Mouse (Mus musculus): ENCODE data around the gene Tgfb1. TPM values are rescaled to one million over a fixed set of nuclear protein-coding genes. Genes with fewer than 3 reads are reported as not detected.
A peak's percentile ranks its signal among the peaks of the same experiment; 100 is the strongest.

Gene Tgfb1
- polyA plus RNA-seq, 1 experiment: 152 TPM

DNA sequence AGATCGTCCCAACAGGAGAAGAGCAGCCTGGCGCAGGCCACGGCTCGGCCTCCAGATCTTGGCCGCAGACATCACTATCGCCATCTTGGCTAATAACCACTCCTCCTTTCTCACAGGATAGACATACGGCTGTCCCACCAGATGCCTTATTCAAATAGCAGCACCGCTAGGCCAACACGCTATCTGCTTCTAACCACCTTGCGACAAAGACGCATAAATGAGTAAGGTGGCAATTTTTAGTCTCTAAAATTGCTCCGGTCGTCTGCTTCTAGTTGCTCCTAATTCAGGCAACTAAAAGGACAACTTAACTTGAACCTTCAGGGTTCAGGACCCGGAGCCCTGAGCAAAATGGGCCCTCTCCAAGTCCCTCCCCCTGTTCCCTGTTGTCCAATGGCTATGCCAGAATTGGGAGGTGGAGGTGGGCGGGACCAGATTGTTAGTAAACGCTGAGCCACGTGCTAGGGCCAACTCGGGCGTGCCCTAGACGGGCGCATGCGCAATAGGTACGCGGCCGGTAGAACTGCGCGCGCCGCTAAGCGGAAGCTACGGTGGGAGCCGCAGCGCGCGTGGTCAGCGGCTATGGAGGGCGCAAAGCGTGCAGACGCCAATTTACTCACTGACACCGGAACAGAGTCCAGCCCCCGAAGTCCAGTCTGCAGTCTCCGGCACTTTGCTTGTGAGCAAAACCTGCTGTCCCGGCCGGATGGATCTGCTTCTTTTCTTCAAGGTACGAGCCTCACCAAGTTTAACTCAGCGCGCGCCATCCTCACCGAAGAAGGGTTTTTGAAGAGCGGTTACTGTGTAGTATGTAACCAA, 27.9 kb upstream of the Tgfb1 start, which contains the start of the genes Bckdha and Exosc5:
Gene Bckdha, minus strand, starts transcription at position 325 of the 816 bp plus-strand sequence.
Gene Exosc5, plus strand, starts transcription at position 508 of the 816 bp plus-strand sequence.
- peaks cover 4% of the 10 kb centered on the region; the same call in 1 of the 2 replicates for H3K4me1 ChIP-seq (ENCODE audit: control insufficient read depth, insufficient read depth, insufficient read length)
- peak within 1 kb of the TSS; percentile 79 for H3K27ac ChIP-seq (ENCODE audit: insufficient read depth, low read length)
- peak; percentile 99 to 100 for DNase-seq (ENCODE audit: low read depth in 1 of 2, low spot score in 2 of 2)
- H3K36me3 ChIP-seq (ENCODE audit: control insufficient read depth, insufficient read depth, low read length): peaks cover 6% of the 10 kb centered on the region
- peak; percentile 48; the same call in 1 of the 2 replicates for TF ChIP-seq POLR2A (IDR thresholded peaks at IDR 0.05; ENCODE audit: low read depth, low read length)
- no peak for TF ChIP-seq CTCF (IDR thresholded peaks at IDR 0.05; ENCODE audit: extremely low read depth, insufficient read depth, insufficient read length, insufficient replicate concordance)
- H3K27me3 ChIP-seq (ENCODE audit: control insufficient read depth, insufficient read depth, low read length): no peaks in the 10 kb centered on the region
- H3K4me3 ChIP-seq (ENCODE audit: extremely low read depth, insufficient read depth, insufficient read length): peak within 1 kb of the TSS; percentile 92
- under 1% methylated on average over 50 of the region's 50 CpGs for WGBS

DNA sequence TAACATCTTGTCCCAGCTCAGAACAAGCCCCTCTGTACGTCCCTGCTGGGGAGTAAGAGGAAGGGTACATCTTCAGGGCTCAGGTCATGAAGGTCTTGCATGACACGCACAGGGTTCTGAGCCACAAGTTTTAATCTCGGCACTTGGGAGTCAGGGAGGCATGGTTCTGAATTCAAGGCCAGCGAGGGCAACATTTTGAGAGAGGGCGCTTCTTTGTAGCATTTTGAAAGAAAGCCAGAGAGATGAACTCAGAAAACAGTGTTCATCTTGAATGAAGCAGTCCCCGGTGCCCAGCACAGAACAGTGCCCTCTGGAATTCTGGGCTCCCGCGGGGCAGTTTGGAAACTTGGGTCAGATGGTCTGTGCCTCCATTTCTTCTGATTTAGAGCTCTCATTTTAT, 20.4 kb upstream of the Tgfb1 start:
- 93% methylated on average over 8 of the region's 8 CpGs for WGBS
- no peak for DNase-seq (ENCODE audit: low read depth in 1 of 2, low spot score in 2 of 2)
- no peak for TF ChIP-seq POLR2A (IDR thresholded peaks at IDR 0.05; ENCODE audit: low read depth, low read length)
- no peak for TF ChIP-seq CTCF (IDR thresholded peaks at IDR 0.05; ENCODE audit: extremely low read depth, insufficient read depth, insufficient read length, insufficient replicate concordance)
- Histone ChIP-seq H3K4me1 (ENCODE audit: control insufficient read depth, insufficient read depth, insufficient read length) (no peaks in the 10 kb centered on the region), H3K36me3 (ENCODE audit: control insufficient read depth, insufficient read depth, low read length) (peaks cover 45% of the 10 kb centered on the region), H3K4me3 (ENCODE audit: extremely low read depth, insufficient read depth, insufficient read length) (no peak overlapping the region), H3K27me3 (ENCODE audit: control insufficient read depth, insufficient read depth, low read length) (no peaks in the 10 kb centered on the region), H3K27ac (ENCODE audit: insufficient read depth, low read length) (no peak overlapping the region)

DNA sequence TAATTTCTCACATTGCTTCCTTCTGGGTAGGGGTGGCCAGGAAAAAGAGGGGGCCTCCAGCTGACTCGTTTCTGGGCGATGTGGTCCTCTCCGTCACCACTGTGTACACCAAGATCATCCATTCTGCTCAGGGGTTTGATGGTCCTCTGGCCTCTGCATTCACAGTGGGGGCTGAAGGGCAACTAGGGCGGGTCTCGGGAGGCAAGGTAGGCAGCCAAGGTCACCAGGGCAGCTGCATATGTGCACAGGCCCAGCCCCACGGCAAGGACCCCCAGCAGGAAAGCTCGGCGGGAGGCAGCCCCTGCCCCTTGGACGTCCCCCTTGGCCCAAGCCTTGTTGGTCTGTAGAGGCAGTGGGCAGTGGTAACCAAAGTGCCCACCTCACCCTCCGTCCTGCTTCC, 17.6 kb upstream of the Tgfb1 start:
- H3K4me3 ChIP-seq (ENCODE audit: extremely low read depth, insufficient read depth, insufficient read length): no peak overlapping the region
- WGBS: 92% methylated on average over 10 of the region's 10 CpGs
- no peak for DNase-seq (ENCODE audit: low read depth in 1 of 2, low spot score in 2 of 2)
- peaks cover 38% of the 10 kb centered on the region for H3K36me3 ChIP-seq (ENCODE audit: control insufficient read depth, insufficient read depth, low read length)
- H3K27me3 ChIP-seq (ENCODE audit: control insufficient read depth, insufficient read depth, low read length): no peaks in the 10 kb centered on the region
- TF ChIP-seq CTCF (IDR thresholded peaks at IDR 0.05; ENCODE audit: extremely low read depth, insufficient read depth, insufficient read length, insufficient replicate concordance) (no peak), POLR2A (IDR thresholded peaks at IDR 0.05; ENCODE audit: low read depth, low read length) (no peak)
- no peaks in the 10 kb centered on the region for H3K4me1 ChIP-seq (ENCODE audit: control insufficient read depth, insufficient read depth, insufficient read length)
- H3K27ac ChIP-seq (ENCODE audit: insufficient read depth, low read length): no peak overlapping the region

DNA sequence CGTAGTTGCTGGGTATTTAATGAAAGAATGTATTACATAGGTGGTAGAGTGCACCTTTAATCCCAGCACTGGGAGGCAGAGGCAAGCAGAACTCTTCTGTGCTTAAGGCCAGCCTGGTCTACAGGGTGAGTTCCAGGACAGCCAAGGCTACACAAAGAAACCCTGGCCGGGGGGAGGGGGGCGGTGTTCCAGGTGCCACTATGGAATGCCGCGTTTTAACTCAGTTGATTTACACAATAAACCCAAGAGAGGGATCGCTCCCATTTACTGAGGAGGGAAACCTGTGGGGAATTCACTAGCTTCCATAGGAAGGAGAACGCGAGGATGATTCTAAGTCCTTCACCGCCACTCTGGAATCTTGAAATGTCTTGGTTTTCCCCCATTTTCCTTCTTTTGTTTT, 17.2 kb upstream of the Tgfb1 start:
- no peak for TF ChIP-seq POLR2A (IDR thresholded peaks at IDR 0.05; ENCODE audit: low read depth, low read length)
- no peak for TF ChIP-seq CTCF (IDR thresholded peaks at IDR 0.05; ENCODE audit: extremely low read depth, insufficient read depth, insufficient read length, insufficient replicate concordance)

DNA sequence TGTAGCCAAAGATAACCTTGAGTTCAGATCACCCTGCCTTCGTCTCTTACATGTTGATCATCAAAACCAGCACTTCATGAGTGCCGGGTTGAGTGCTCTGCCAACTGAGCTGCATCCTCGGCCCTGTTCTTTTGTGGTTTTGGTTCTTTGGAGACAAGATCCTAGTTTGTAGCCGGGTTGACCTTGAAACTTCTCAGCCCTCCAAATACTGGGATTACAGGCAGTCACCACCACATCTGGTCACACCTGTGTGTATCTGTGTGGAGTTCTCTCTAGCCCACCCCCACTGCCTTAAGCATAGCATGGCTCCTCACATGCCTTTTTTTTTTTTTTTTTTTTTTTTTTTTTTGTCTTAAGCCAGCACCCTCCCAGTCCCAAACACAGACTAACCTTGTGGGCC, 16.7 kb upstream of the Tgfb1 start:
- Histone ChIP-seq H3K4me1 (ENCODE audit: control insufficient read depth, insufficient read depth, insufficient read length) (0 out of 2 replicates have a peak, but pooled peaks cover 7% of the 10 kb centered on the region), H3K4me3 (ENCODE audit: extremely low read depth, insufficient read depth, insufficient read length) (no peak overlapping the region), H3K27ac (ENCODE audit: insufficient read depth, low read length) (no peak overlapping the region), H3K27me3 (ENCODE audit: control insufficient read depth, insufficient read depth, low read length) (peaks cover 2% of the 10 kb centered on the region; the same call in 1 of the 2 replicates), H3K36me3 (ENCODE audit: control insufficient read depth, insufficient read depth, low read length) (peaks cover 30% of the 10 kb centered on the region)
- WGBS: 87% methylated on average over 4 of the region's 4 CpGs
- TF ChIP-seq CTCF (IDR thresholded peaks at IDR 0.05; ENCODE audit: extremely low read depth, insufficient read depth, insufficient read length, insufficient replicate concordance): no peak
- TF ChIP-seq POLR2A (IDR thresholded peaks at IDR 0.05; ENCODE audit: low read depth, low read length): no peak
- DNase-seq (ENCODE audit: low read depth in 1 of 2, low spot score in 2 of 2): no peak

More for the DNA sequence above, 17.2 kb upstream of the Tgfb1 start:
- peaks cover 33% of the 10 kb centered on the region for H3K36me3 ChIP-seq (ENCODE audit: control insufficient read depth, insufficient read depth, low read length)
- H3K27ac ChIP-seq (ENCODE audit: insufficient read depth, low read length): no peak overlapping the region
- H3K4me1 ChIP-seq (ENCODE audit: control insufficient read depth, insufficient read depth, insufficient read length): 0 out of 2 replicates have a peak, but pooled peaks cover 3% of the 10 kb centered on the region
- DNase-seq (ENCODE audit: low read depth in 1 of 2, low spot score in 2 of 2): no peak
- no peaks in the 10 kb centered on the region for H3K27me3 ChIP-seq (ENCODE audit: control insufficient read depth, insufficient read depth, low read length)
- WGBS: 93% methylated on average over 9 of the region's 9 CpGs
- H3K4me3 ChIP-seq (ENCODE audit: extremely low read depth, insufficient read depth, insufficient read length): no peak overlapping the region

DNA sequence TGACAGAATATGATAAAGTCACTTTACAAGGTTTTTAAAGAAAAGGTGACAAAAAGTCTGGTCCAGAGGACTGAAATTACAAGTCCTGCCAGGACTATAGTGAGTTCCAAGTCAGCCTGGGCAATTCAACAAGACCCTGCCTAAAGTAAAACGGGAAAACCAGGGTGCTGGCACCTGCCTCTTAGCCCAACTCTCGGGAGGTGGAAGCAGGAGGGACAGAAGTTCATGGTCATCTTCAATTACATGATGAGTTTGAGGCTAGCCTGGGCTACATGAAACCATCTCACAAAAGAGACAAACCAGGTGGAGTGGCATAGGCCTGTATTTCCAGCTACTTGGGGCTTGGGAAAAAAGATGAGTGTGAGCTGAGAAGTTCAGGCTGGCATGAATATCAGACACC, 15.1 kb upstream of the Tgfb1 start:
- no peak overlapping the region for H3K27ac ChIP-seq (ENCODE audit: insufficient read depth, low read length)
- peaks cover 15% of the 10 kb centered on the region for H3K36me3 ChIP-seq (ENCODE audit: control insufficient read depth, insufficient read depth, low read length)
- DNase-seq (ENCODE audit: low read depth in 1 of 2, low spot score in 2 of 2): no peak
- H3K4me3 ChIP-seq (ENCODE audit: extremely low read depth, insufficient read depth, insufficient read length): no peak overlapping the region
- H3K4me1 ChIP-seq (ENCODE audit: control insufficient read depth, insufficient read depth, insufficient read length): 0 out of 2 replicates have a peak, but pooled peaks cover 8% of the 10 kb centered on the region
- H3K27me3 ChIP-seq (ENCODE audit: control insufficient read depth, insufficient read depth, low read length): peaks cover 2% of the 10 kb centered on the region; the same call in 1 of the 2 replicates
- WGBS: 74% methylated on average over 2 of the region's 2 CpGs
- TF ChIP-seq POLR2A (IDR thresholded peaks at IDR 0.05; ENCODE audit: low read depth, low read length): no peak
- TF ChIP-seq CTCF (IDR thresholded peaks at IDR 0.05; ENCODE audit: extremely low read depth, insufficient read depth, insufficient read length, insufficient replicate concordance): no peak

Measured in spleen, adult 2 months (tissue).